Mouse (Mus musculus): ENCODE results near the gene Fam117b.

GRCm38 (mm10) chr1:59878098-59878497 is 34.7 kb upstream of the Fam117b start:
- no peak for TF ChIP-seq POLR2A (IDR thresholded peaks at IDR 0.05; ENCODE audit: control insufficient read depth in 1 of 2, insufficient read depth in 1 of 2, low read depth in 1 of 2, low read length in 2 of 2, poor library complexity in 1 of 2)
- no peak for TF ChIP-seq CTCF (IDR thresholded peaks at IDR 0.05 in 2 of 3, conservative IDR thresholded peaks at IDR 0.05 in 1 of 3; ENCODE audit: control insufficient read depth in 1 of 3, insufficient read depth in 1 of 3, low read depth in 2 of 3, low read length in 3 of 3, poor library complexity in 1 of 3, severe bottlenecking in 1 of 3)
- TF ChIP-seq GATA1 (IDR thresholded peaks at IDR 0.05; ENCODE audit: low read depth, low read length): no peak
- TF ChIP-seq SMC3 (IDR thresholded peaks at IDR 0.05; ENCODE audit: low read depth, low read length): no peak
- no peak for TF ChIP-seq RCOR1 (IDR thresholded peaks at IDR 0.05; ENCODE audit: low read depth, low read length)
- TF ChIP-seq HCFC1 (IDR thresholded peaks at IDR 0.05; ENCODE audit: low read depth, low read length): no peak
- no peak for TF ChIP-seq CHD1 (IDR thresholded peaks at IDR 0.05; ENCODE audit: low read depth, low read length)
- no peak for TF ChIP-seq KAT2A (conservative IDR thresholded peaks at IDR 0.05; ENCODE audit: low read depth, low read length)
- no peak for TF ChIP-seq TBP (IDR thresholded peaks at IDR 0.05; ENCODE audit: low read depth, low read length)
- TF ChIP-seq MAX (IDR thresholded peaks at IDR 0.05; ENCODE audit: low read length): no peak
- no peak for TF ChIP-seq BHLHE40 (IDR thresholded peaks at IDR 0.05; ENCODE audit: borderline replicate concordance, low read depth, low read length)
